Mouse (Mus musculus) Patski (cell line): Measurements from ENCODE around the gene Adamts17. TPM values are rescaled to one million over a fixed set of nuclear protein-coding genes. Genes with fewer than 3 reads are reported as not detected.

ENCODE experiments used
- ATAC-seq: fragments of 100-300 bp; one replicate; pipeline ENCODE4 v1.8.0; 2021
- CTCF ChIA-PET: fragments of 350-600 bp; sonication (Branson Sonifier 250); formaldehyde crosslinking; loops from one replicate; lab custom pipeline; 2022; ENCODE audit warnings: inconsistent platforms; lab: Charles Lee
- POLR2A ChIA-PET: fragments of 350-600 bp; sonication (Branson Sonifier 250); formaldehyde crosslinking; loops from one replicate; lab custom pipeline; 2022; ENCODE audit warnings: antibody characterized with exemption, inconsistent platforms; lab: Charles Lee
- DNase-seq: peaks from one replicate; pipeline ENCODE4 v3.0.0-alpha.2; 2011; ENCODE audit warnings: low read depth, low spot score
- H3K27me3 ChIP-seq: fragments of 371-371 bp; one replicate; pipeline ENCODE4 v1.5.1; 2021
- CTCF ChIP-seq: fragments of 100-300 bp; IDR thresholded peaks from one replicate; pipeline ENCODE4 v1.5.1; 2021
- in situ Hi-C: fragments of 300-500 bp; cut with MboI; formaldehyde crosslinking; loops from 3 replicates; pipeline ENCODE4 v1.11.1; 2018; ENCODE audit warnings: low pct_unique_long_range_greater_than_20kb, mixed read lengths
- polyA plus RNA-seq: library from polyadenylated mRNA; unstranded; gene quantifications from one replicate; pipeline ENCODE4 v1.2.3, GENCODE M21; 2021

The Adamts17 gene
- polyA plus RNA-seq, 1 experiment from 2014 or later, result 0.04 TPM

DNA sequence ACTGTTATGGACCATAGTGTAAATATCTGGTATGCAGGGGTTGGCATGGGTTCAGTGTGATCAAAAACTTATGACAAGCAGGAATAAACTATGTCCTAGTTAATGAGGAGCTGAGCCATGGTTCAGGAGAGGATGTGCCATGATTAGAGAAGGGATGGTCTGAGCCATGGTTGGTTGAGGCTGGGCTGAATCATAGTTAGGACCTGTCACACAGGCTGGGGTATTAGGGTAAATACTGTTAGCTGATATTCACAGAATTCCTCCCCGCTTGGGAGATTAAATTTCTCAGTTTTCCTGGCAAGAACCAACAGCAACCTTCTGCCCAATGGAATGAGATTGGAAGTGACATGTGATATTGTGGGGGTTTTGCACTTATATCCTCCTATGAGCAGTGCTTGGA is 84.6 kb downstream of the Adamts17 start:
- DNase-seq, result no peak
- ChIA-PET POLR2A (interaction anchor here (0.6 kb wide), 1 partner anchor 28 kb away, joined by 3 read pairs; no protein-coding TSS in a partner anchor), CTCF (interaction anchor here (1.1 kb wide), 1 partner anchor 9 kb away, joined by 3 read pairs; no protein-coding TSS in a partner anchor)
- H3K27me3 ChIP-seq, result peaks cover 4% of the 10 kb centered on the region
- TF ChIP-seq CTCF, result no peak
- in situ Hi-C loops, result no loop called here
- ATAC-seq, result no peak

DNA sequence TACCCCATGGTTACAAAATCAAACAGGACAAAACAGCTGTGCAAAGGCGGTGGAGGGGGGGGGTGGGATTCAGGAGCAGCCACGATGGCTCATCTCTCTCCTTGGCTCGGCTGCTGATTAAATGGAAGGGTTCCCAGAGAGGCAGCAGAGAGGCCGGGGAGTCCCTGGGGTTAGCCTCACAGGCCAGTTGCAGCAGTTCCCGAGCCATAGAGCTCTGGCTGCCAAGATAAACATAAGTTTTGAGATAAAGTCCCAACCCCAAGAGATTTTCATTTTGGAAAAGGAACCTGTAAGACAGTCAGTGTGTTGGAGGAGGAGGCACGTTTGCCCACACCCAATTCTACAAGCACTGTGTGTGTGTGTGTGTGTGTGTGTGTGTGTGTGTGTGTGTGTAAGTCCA is 89.7 kb downstream of the Adamts17 start:
- ATAC-seq, result no peak
- ChIA-PET POLR2A (no interaction called here), CTCF (no interaction called here)
- H3K27me3 ChIP-seq, result peaks cover 4% of the 10 kb centered on the region
- no peak for DNase-seq
- in situ Hi-C loops, result no loop called here
- TF ChIP-seq CTCF, result no peak

DNA sequence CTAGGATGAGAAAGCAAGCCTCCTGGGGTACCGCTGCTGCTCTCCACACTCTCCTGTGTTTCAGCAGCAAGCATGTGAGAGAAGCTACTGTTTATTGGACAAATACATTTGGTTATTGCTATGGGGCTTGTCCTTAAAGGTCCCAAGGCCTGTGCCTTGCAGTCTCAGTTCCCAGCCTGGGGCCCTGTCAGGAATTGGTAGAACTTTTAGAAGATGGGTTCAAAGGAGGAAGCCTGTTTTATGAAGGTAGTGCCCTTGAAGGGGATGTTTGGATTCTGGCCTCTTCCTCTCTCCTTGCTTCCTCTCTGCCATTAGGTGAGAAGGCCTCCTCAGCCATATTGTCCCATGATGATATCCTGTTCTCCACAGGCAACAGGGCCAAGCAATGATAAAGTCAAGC is 91.8 kb downstream of the Adamts17 start:
- no peak for ATAC-seq
- no peak for TF ChIP-seq CTCF
- no peaks in the 10 kb centered on the region for H3K27me3 ChIP-seq
- ChIA-PET POLR2A (no interaction called here), CTCF (no interaction called here)
- in situ Hi-C loops, result no loop called here
- DNase-seq, result no peak

- ATAC-seq (peak; percentile 55), DNase-seq (no peak)
- no peak for TF ChIP-seq CTCF
- POLR2A ChIA-PET, result no interaction called here
- no peaks in the 10 kb centered on the region for H3K27me3 ChIP-seq
- CTCF ChIA-PET, result no interaction called here
- in situ Hi-C loops, result no loop called here
Observed at GRCm38 (mm10) chr7:66933251-66933650, 93.7 kb downstream of the Adamts17 start.

GRCm38 (mm10) chr7:66934062-66934461 is 94.5 kb downstream of the Adamts17 start:
- ATAC-seq, result no peak
- in situ Hi-C loops, result no loop called here
- ChIA-PET POLR2A (interaction anchor here (0.6 kb wide), 1 partner anchor 75 kb away, joined by 3 read pairs; no protein-coding TSS in a partner anchor), CTCF (no interaction called here)
- DNase-seq, result no peak
- TF ChIP-seq CTCF, result no peak
- no peaks in the 10 kb centered on the region for H3K27me3 ChIP-seq

- ChIA-PET CTCF (no interaction called here), POLR2A (no interaction called here)
- no peaks in the 10 kb centered on the region for H3K27me3 ChIP-seq
- no peak for TF ChIP-seq CTCF
- in situ Hi-C loops, result no loop called here
- ATAC-seq (no peak), DNase-seq (no peak)
Observed at GRCm38 (mm10) chr7:66935041-66935440, 95.5 kb downstream of the Adamts17 start.

- CTCF ChIA-PET, result interaction anchor here (0.9 kb wide), 1 partner anchor 8 kb away, joined by 3 read pairs; no protein-coding TSS in a partner anchor
- POLR2A ChIA-PET, result no interaction called here
- no peak for ATAC-seq
Observed at GRCm38 (mm10) chr7:66936042-66936755, 96.7 kb downstream of the Adamts17 start.

GRCm38 (mm10) chr7:66936911-66937310 is 97.4 kb downstream of the Adamts17 start:
- ChIA-PET POLR2A (no interaction called here), CTCF (interaction anchor here (0.9 kb wide), 1 partner anchor 9 kb away, joined by 3 read pairs; no protein-coding TSS in a partner anchor)
- no peak for DNase-seq
- TF ChIP-seq CTCF, result no peak
- in situ Hi-C loops, result no loop called here
- H3K27me3 ChIP-seq, result no peaks in the 10 kb centered on the region
- no peak for ATAC-seq

More at GRCm38 (mm10) chr7:66936042-66936755, 96.7 kb downstream of the Adamts17 start:
- no peaks in the 10 kb centered on the region for H3K27me3 ChIP-seq
- no peak for DNase-seq
- no peak for TF ChIP-seq CTCF
- in situ Hi-C loops, result no loop called here

- POLR2A ChIA-PET, result no interaction called here
- ATAC-seq (no peak), DNase-seq (no peak)
- H3K27me3 ChIP-seq, result no peaks in the 10 kb centered on the region
- no peak for TF ChIP-seq CTCF
- CTCF ChIA-PET, result no interaction called here
- in situ Hi-C loops, result no loop called here
Observed at GRCm38 (mm10) chr7:66938988-66939783, 99.7 kb downstream of the Adamts17 start.

DNA sequence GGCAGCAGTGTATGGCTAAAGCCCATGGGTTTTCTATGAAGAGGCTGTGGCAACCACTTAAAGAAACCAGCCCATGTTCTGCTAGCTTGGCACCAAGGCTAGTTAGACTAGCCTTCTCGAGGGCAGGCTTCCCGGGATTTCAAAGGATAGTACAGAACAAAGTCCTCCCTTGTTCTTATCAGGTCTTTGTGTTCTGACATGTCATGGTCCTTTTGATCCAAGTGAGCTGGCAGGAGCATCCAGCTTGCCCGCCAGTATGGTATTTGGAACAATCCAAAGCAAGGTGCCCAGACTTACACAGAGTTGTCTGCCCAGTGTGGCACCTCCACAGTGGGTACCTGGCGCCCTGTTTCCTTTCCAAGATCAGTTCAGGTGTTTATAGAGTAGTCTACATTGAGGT is 101.2 kb downstream of the Adamts17 start:
- TF ChIP-seq CTCF, result no peak
- no peaks in the 10 kb centered on the region for H3K27me3 ChIP-seq
- no peak for DNase-seq
- POLR2A ChIA-PET, result no interaction called here
- CTCF ChIA-PET, result no interaction called here
- in situ Hi-C loops, result no loop called here
- ATAC-seq, result no peak

GRCm38 (mm10) chr7:66949006-66949405 is 109.5 kb downstream of the Adamts17 start:
- ChIA-PET POLR2A (no interaction called here), CTCF (no interaction called here)
- DNase-seq, result no peak

More at GRCm38 (mm10) chr7:66949006-66949405, 109.5 kb downstream of the Adamts17 start:
- H3K27me3 ChIP-seq, result no peaks in the 10 kb centered on the region
- in situ Hi-C loops, result no loop called here
- no peak for ATAC-seq
- no peak for TF ChIP-seq CTCF
